Mouse (Mus musculus): ENCODE measurements around the gene Olfr213. TPM values are rescaled to one million over a fixed set of nuclear protein-coding genes. Genes with fewer than 3 reads are reported as not detected.

Olfr213 gene
- polyA plus RNA-seq, 1 experiment from 2014 or later = not detected

- 65% methylated on average over 3 of the region's 3 CpGs for WGBS
- no peak overlapping the region for H3K4me3 ChIP-seq (ENCODE audit: low read length)
- no peaks in the 10 kb centered on the region for H3K27me3 ChIP-seq (ENCODE audit: control insufficient read depth, insufficient read depth, low read length)
- no peaks in the 10 kb centered on the region for H3K36me3 ChIP-seq (ENCODE audit: control insufficient read depth, insufficient read depth)
- ATAC-seq (replicated peaks; ENCODE audit: extremely low read depth, insufficient read depth, low FRiP score) = no peak
- H3K9me3 ChIP-seq (replicated peaks; ENCODE audit: control insufficient read depth, low read length) = no peaks in the 10 kb centered on the region
- no peak overlapping the region for H3K27ac ChIP-seq (ENCODE audit: low read length)
- H3K9ac ChIP-seq (ENCODE audit: low read length) = no peak overlapping the region
- H3K4me2 ChIP-seq (ENCODE audit: low read depth, low read length) = no peak overlapping the region
- H3K4me1 ChIP-seq (ENCODE audit: control insufficient read depth, insufficient read depth, low read length) = no peaks in the 10 kb centered on the region
Observed at GRCm38 (mm10) chr6:116554952-116555351, 16.7 kb downstream of the Olfr213 start.

GRCm38 (mm10) chr6:116569834-116570233 is 31.6 kb downstream of the Olfr213 start:
- Histone ChIP-seq H3K9me3 (replicated peaks; ENCODE audit: control insufficient read depth, low read length) (no peaks in the 10 kb centered on the region), H3K27ac (ENCODE audit: low read length) (no peak overlapping the region), H3K4me3 (ENCODE audit: low read length) (no peak overlapping the region), H3K9ac (ENCODE audit: low read length) (no peak overlapping the region), H3K4me2 (ENCODE audit: low read depth, low read length) (no peak overlapping the region), H3K36me3 (ENCODE audit: control insufficient read depth, insufficient read depth) (no peaks in the 10 kb centered on the region), H3K27me3 (ENCODE audit: control insufficient read depth, insufficient read depth, low read length) (no peaks in the 10 kb centered on the region), H3K4me1 (ENCODE audit: control insufficient read depth, insufficient read depth, low read length) (no peaks in the 10 kb centered on the region)
- ATAC-seq (replicated peaks; ENCODE audit: extremely low read depth, insufficient read depth, low FRiP score) = no peak
- WGBS = 26% methylated on average over 3 of the region's 3 CpGs

GRCm38 (mm10) chr6:116584095-116584494 is 45.8 kb downstream of the Olfr213 start, which contains the start of gene Olfr215:
Olfr215 (minus strand) TSS chr6:116584195.
- 71% methylated on average over 4 of the region's 4 CpGs for WGBS
- H3K9ac ChIP-seq (ENCODE audit: low read length) = no peak within 1 kb of the TSS
- no peak within 1 kb of the TSS for H3K4me3 ChIP-seq (ENCODE audit: low read length)
- H3K36me3 ChIP-seq (ENCODE audit: control insufficient read depth, insufficient read depth) = no peaks in the 10 kb centered on the region
- H3K9me3 ChIP-seq (replicated peaks; ENCODE audit: control insufficient read depth, low read length) = no peaks in the 10 kb centered on the region
- H3K4me2 ChIP-seq (ENCODE audit: low read depth, low read length) = no peak within 1 kb of the TSS
- H3K27ac ChIP-seq (ENCODE audit: low read length) = no peak within 1 kb of the TSS
- no peaks in the 10 kb centered on the region for H3K27me3 ChIP-seq (ENCODE audit: control insufficient read depth, insufficient read depth, low read length)
- no peak for ATAC-seq (replicated peaks; ENCODE audit: extremely low read depth, insufficient read depth, low FRiP score)
- no peaks in the 10 kb centered on the region for H3K4me1 ChIP-seq (ENCODE audit: control insufficient read depth, insufficient read depth, low read length)

Other genes starting within 250 kb of the Olfr213 start
- 25.2 and 26.5 TPM in 2 replicates for gene March8, start 200.4 kb upstream of the Olfr213 start, polyA plus RNA-seq (2015; fragmentation: Nextera tagmentation; extraction: Ambion mirVana)
- 2.7 and 2.9 TPM in 2 replicates for gene Alox5, start 77.3 kb upstream of the Olfr213 start, polyA plus RNA-seq (2015; fragmentation: Nextera tagmentation; extraction: Ambion mirVana)
- not detected in 2 replicates for gene Olfr211, start 49.4 kb upstream of the Olfr213 start, polyA plus RNA-seq (2015; fragmentation: Nextera tagmentation; extraction: Ambion mirVana)
- gene Olfr212, start 31.9 kb upstream of the Olfr213 start, polyA plus RNA-seq (2015; fragmentation: Nextera tagmentation; extraction: Ambion mirVana) = not detected in 2 replicates
- gene Gm5580, start 12.7 kb downstream of the Olfr213 start, polyA plus RNA-seq (2015; fragmentation: Nextera tagmentation; extraction: Ambion mirVana) = 0.45 and 2.3 TPM in 2 replicates
- not detected in 2 replicates for gene Olfr214, start 15.8 kb downstream of the Olfr213 start, polyA plus RNA-seq (2015; fragmentation: Nextera tagmentation; extraction: Ambion mirVana)
- gene Olfr215, start 45.7 kb downstream of the Olfr213 start, polyA plus RNA-seq (2015; fragmentation: Nextera tagmentation; extraction: Ambion mirVana) = not detected in 2 replicates
- 78.8 and 89.8 TPM in 2 replicates for gene Zfp422, start 90.5 kb downstream of the Olfr213 start, polyA plus RNA-seq (2015; fragmentation: Nextera tagmentation; extraction: Ambion mirVana)
- 65.7 and 68.9 TPM in 2 replicates for gene Depp1, start 112.2 kb downstream of the Olfr213 start, polyA plus RNA-seq (2015; fragmentation: Nextera tagmentation; extraction: Ambion mirVana)
- gene Rassf4, start 135.5 kb downstream of the Olfr213 start, polyA plus RNA-seq (2015; fragmentation: Nextera tagmentation; extraction: Ambion mirVana) = 6.2 and 6.5 TPM in 2 replicates
- 0.03 and 0.06 TPM in 2 replicates for gene Tmem72, start 178.5 kb downstream of the Olfr213 start, polyA plus RNA-seq (2015; fragmentation: Nextera tagmentation; extraction: Ambion mirVana)

Data from heart, embryonic 16.5 days (tissue).